Mouse (Mus musculus): Measurements from ENCODE around the gene Mmachc. TPM values are rescaled to one million over a fixed set of nuclear protein-coding genes. Genes with fewer than 3 reads are reported as not detected.

The Mmachc gene
- polyA plus RNA-seq (2014; fragmentation: Illumina TruSeq; extraction: RNeasy Lipid Tissue Mini Kit (QIAGEN cat#74804); ENCODE audit: low read depth, low replicate concordance), result 43.6 TPM

DNA sequence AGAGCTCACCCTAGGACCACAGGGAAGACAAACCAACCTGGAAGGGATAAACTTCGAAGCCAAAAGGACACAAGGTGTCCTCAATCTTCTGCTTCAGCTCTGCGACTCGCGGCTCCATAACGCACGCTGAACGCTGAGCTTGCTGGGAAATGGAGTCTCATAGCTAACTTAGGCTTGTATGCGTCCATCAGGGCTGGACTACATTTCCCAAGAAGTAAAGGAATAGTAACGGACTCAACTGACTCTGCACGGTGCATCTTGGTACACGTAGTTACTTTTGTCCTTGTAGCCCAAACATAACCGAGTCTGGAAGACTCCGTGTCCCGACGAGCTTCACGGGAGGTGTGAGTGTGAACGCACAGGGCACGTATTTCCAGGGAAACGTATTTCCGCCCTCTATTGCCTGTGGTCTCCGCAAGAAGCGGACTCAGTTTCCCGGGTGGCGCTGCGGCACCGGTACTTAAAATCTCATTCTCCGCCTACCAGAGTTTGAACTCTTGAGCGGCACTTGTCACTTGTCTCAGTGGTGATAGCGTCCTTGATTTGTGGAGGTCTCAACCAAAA is at the start of gene Mmachc, which contains the start of gene Ccdc163:
TSS of gene Mmachc (minus strand) at position 206 of the 564 bp plus-strand sequence.
TSS of gene Ccdc163 (plus strand) at position 309 of the 564 bp plus-strand sequence.

DNA sequence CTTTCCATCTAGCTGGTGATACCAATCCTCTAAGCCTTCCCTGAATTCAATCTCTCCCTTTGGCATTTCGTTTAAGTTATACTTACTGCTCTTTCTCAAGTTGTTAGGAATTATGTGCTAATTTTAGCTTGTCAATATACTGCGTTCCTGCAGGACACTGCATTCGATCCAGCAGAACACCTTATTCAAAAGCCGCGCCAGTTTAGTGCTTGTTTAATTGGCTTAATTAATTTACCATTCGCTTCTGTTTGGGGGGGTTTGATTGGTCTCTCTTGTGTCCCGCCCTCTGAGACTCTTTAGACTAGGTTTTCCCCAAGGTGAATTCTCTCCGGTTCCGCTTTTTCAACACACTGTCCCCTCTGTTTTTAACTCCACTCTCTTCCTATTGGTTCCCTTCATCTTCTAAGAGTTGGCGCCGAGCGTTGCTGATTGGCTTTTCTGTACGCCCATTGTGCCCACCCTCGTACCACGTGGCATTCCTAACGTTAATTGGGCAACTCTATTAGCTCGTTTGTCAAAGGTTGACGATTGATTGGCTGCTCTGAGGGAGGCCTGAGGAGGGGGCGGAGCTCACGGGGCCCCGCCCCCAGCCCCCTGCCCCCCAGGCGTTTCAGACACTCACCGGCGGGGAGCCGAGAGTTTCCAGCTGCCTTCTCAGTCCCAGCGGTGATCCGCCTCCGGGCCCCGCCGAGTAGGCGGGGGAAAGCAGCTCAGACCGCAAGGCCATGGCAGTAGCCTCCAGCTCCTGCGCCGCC is 12.3 kb upstream of the Mmachc start, which contains the start of gene Tesk2:
TSS of gene Tesk2 (plus strand) at position 606 of the 755 bp plus-strand sequence.

DNA sequence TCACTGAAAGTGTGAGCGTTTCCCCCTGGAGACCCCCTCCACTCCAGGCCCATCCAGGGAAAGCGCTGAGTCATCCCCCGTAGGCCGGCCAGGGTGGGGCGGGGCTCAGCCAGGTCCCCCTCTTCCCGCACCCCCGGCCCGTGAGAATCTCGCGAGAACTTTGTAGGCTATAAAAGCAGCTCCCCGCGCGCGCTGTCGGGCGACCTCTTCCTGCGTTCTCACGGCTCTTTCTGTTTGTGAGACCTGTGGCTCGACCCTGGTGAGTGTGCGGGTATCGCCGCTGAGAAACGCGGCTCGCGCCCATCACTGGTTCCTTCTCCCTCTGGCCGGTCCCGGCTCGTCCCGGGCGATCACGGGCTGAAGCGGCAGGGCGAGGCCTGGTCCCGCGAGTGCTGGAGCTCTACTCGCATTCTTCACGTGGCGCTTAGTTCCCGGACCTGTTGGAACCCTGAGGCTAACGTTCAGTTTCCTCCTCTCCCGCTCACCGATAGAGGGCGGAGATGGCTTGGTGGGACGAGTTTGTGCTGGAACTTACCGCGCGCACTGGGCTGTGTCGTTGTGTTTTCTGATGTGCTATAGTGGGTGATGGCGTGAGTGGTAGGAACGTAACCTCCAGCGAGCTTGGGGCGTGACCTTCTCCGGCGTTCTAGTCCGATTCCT is 22.7 kb downstream of the Mmachc start, which contains the start of gene Prdx1:
TSS of gene Prdx1 (plus strand) at position 143 of the 660 bp plus-strand sequence.

Other genes with a start within 250 kb of the Mmachc start
- gene Mast2, start 244.2 kb downstream of the Mmachc start, polyA plus RNA-seq (2014; fragmentation: Illumina TruSeq; extraction: RNeasy Lipid Tissue Mini Kit (QIAGEN cat#74804); ENCODE audit: low read depth, low replicate concordance), result 20.3 TPM
- 33.4 TPM for gene Ipp, start 200.9 kb downstream of the Mmachc start, polyA plus RNA-seq (2014; fragmentation: Illumina TruSeq; extraction: RNeasy Lipid Tissue Mini Kit (QIAGEN cat#74804); ENCODE audit: low read depth, low replicate concordance)
- gene Tmem69, start 152.5 kb downstream of the Mmachc start, polyA plus RNA-seq (2014; fragmentation: Illumina TruSeq; extraction: RNeasy Lipid Tissue Mini Kit (QIAGEN cat#74804); ENCODE audit: low read depth, low replicate concordance), result 99.4 TPM
- gene Gpbp1l1, start 150.7 kb downstream of the Mmachc start, polyA plus RNA-seq (2014; fragmentation: Illumina TruSeq; extraction: RNeasy Lipid Tissue Mini Kit (QIAGEN cat#74804); ENCODE audit: low read depth, low replicate concordance), result 64.3 TPM
- gene Ccdc17, start 111.8 kb downstream of the Mmachc start, polyA plus RNA-seq (2014; fragmentation: Illumina TruSeq; extraction: RNeasy Lipid Tissue Mini Kit (QIAGEN cat#74804); ENCODE audit: low read depth, low replicate concordance), result 2.7 TPM
- 58.1 TPM for gene Nasp, start 80.5 kb downstream of the Mmachc start, polyA plus RNA-seq (2014; fragmentation: Illumina TruSeq; extraction: RNeasy Lipid Tissue Mini Kit (QIAGEN cat#74804); ENCODE audit: low read depth, low replicate concordance)
- gene Akr1a1, start 56.7 kb downstream of the Mmachc start, polyA plus RNA-seq (2014; fragmentation: Illumina TruSeq; extraction: RNeasy Lipid Tissue Mini Kit (QIAGEN cat#74804); ENCODE audit: low read depth, low replicate concordance), result 2,483 TPM
- gene Prdx1, start 22.9 kb downstream of the Mmachc start, polyA plus RNA-seq (2014; fragmentation: Illumina TruSeq; extraction: RNeasy Lipid Tissue Mini Kit (QIAGEN cat#74804); ENCODE audit: low read depth, low replicate concordance), result 4,968 TPM
- gene Ccdc163, start 103 bp upstream of the Mmachc start, polyA plus RNA-seq (2014; fragmentation: Illumina TruSeq; extraction: RNeasy Lipid Tissue Mini Kit (QIAGEN cat#74804); ENCODE audit: low read depth, low replicate concordance), result 13.3 TPM
- gene Tesk2, start 12.5 kb upstream of the Mmachc start, polyA plus RNA-seq (2014; fragmentation: Illumina TruSeq; extraction: RNeasy Lipid Tissue Mini Kit (QIAGEN cat#74804); ENCODE audit: low read depth, low replicate concordance), result 7.6 TPM
- 4.4 TPM for gene Toe1, start 99.2 kb upstream of the Mmachc start, polyA plus RNA-seq (2014; fragmentation: Illumina TruSeq; extraction: RNeasy Lipid Tissue Mini Kit (QIAGEN cat#74804); ENCODE audit: low read depth, low replicate concordance)
- 0.61 TPM for gene Mutyh, start 99.3 kb upstream of the Mmachc start, polyA plus RNA-seq (2014; fragmentation: Illumina TruSeq; extraction: RNeasy Lipid Tissue Mini Kit (QIAGEN cat#74804); ENCODE audit: low read depth, low replicate concordance)
- gene Hpdl, start 113.3 kb upstream of the Mmachc start, polyA plus RNA-seq (2014; fragmentation: Illumina TruSeq; extraction: RNeasy Lipid Tissue Mini Kit (QIAGEN cat#74804); ENCODE audit: low read depth, low replicate concordance), result not detected
- gene Zswim5, start 169.0 kb upstream of the Mmachc start, polyA plus RNA-seq (2014; fragmentation: Illumina TruSeq; extraction: RNeasy Lipid Tissue Mini Kit (QIAGEN cat#74804); ENCODE audit: low read depth, low replicate concordance), result 4.8 TPM